Mouse (Mus musculus) C3H10T1/2 (cell line): Measurements from ENCODE around the gene Erbb3. TPM values are rescaled to one million over a fixed set of nuclear protein-coding genes. Genes with fewer than 3 reads are reported as not detected.

Experiments
- polyA plus RNA-seq, 2 experiments: library from polyadenylated mRNA; unstranded; fragments of >200 nt; fragmentation: generic; extraction: Trizol; gene quantifications; one replicate each; pipeline ENCODE4 v1.2.1; 2012; ENCODE audit warnings: missing spikeins in 2 of 2

Erbb3 gene
- polyA plus RNA-seq: under 1 TPM; 0.20 to 0.24 TPM

DNA sequence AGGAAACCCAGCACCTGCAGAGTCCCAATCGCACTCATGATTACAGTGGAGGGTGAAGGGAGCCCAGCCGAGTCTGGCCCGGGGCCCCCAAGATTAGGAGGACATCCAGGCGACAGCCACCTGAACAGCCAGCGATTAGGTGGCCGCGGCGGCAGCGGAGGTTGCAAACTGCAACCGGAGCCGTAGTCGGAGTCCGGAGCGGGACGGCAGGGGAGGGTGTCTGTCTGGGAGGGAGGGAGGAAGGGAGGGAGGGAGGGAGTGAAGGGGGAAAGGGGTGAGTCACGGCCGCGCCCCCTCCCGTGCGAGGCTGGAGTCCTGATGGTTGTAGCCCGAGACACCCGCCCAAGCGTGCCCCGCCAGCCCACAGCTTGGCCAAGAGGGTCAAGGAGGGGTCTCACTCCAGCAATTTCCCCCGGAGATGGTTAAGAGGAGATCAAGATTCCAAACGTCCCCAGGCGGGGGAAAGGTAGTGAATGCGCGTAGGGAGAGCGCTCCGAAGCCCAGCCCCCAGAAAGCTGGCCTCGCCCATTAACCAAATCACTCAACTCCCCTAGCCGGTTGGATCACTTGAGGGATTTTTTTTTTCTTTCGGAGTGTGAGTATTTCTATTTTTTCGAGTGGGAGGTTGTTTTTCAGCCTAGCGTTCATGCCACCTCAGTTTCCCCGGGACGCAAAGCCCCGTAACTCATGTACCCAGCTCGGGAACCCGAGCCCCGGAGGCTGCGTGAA, at the start of gene Erbb3:
Gene Erbb3, minus strand, starts transcription at position 189 of the 729 bp plus-strand sequence.

GRCm38 (mm10) chr10:128626311-128627310, 37.2 kb upstream of the Erbb3 start, which contains the start of gene Rps26:
Gene Rps26, minus strand, starts transcription at chr10:128626747.

GRCm38 (mm10) chr10:128565788-128566531, 23.5 kb downstream of the Erbb3 start, which contains the start of gene Pa2g4:
Gene Pa2g4, minus strand, starts transcription at chr10:128565987.

DNA sequence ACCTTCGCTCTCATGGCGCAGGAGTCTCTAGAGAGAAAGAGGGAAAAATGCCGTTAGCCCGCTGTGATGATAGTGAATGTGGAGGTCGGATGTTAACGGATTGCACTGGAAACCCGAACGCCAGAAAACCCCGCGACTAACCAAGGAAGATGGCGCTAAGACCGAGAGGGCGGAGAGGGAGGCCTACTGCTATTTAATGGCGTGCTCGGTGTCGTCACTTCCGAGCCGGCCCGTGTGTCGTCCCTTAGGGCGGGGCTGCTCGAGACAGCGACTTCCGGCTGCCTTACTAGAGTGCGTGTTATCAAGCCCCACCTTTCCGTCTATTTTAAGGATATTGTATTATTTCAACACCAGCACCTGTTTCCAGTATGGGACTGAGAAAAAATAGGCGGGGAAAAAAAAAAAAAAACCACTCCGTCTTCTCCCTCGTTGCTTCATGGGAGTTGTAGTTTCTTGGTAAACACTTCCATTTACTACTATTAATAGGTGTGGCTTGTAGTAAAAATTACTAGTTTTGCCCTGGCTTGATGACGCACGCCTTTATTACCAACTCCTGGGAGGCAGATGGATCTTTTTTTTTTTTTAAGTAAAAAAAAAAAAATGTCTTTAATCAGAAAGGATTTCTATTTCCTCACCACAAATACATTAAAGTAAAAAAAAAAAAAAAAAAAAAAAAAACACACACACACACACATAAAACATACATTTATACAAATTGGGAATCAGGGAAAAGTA, 40.3 kb downstream of the Erbb3 start, which contains the start of gene Rpl41:
Gene Rpl41, minus strand, starts transcription at position 359 of the 735 bp plus-strand sequence.

DNA sequence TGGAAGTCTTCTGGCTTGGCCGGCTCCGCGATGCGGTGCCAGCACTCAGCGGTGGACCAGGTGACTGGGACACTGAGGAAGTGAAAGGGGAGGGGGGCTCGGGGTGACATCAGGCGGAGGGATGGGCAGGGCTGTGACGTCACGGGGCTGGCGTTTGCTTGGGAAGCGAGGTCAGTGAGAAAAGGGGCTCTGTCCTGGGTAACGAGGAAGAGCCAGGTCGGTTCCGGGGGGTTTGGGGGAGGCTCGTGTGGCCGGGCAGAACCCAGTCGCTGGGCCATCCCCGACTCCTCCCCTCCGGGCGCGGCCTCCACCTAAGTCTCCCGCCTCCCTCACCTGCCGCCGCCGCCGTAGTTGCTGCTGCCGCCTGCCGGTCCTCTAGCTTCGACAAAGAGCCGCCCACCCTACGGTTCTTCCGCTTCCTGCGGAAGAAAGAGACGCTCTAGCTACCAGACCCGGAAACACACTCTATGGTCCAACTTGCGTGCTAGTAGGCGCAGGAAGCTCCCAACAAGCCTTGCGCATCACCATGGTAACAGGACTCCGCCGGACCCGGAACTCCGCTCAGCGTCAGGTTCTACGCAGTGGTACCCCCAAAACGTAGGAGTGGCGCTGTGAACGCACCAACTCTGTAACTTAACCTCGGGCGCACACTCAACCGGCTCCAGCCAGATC, 42.0 kb downstream of the Erbb3 start, which contains the start of gene Zc3h10:
Gene Zc3h10, minus strand, starts transcription at position 414 of the 672 bp plus-strand sequence.

DNA sequence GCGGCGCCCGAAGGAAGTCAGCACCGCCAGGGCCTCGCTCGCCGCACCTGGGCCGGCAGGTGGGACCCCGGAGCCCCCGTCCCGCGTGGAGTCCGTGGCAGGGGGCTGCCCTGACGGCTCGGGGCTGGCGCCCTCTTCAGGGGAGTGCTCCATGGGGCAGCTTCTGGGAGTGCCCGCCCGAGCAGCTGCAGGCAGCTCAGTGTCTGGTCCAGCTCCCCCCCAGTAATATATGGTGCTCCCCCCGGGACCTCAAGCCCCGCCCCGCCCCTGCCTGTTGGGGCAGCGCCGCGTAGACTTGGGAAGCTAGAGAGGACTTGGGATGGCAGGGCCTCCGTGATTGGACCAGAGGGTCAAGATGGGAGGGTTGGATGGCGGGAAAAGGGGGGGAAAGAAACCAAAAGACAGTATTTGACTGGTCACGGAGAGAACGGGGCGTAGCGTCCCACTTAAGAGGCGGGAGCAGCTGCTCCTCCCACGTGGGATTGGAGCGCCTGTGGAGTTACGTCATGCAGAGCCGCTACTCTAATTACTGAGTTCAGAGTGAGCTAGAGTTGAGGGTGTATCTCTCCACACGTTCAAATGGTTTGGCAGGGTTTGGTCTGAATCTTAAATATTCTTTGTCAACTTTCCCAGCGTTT, 63.7 kb downstream of the Erbb3 start, which contains the start of gene Esyt1:
Gene Esyt1, minus strand, starts transcription at position 201 of the 638 bp plus-strand sequence.

Other genes with a start within 250 kb of the Erbb3 start
- gene Coq10a, start 220.7 kb downstream of the Erbb3 start, polyA plus RNA-seq: 10 to 100 TPM; 14.3 to 38.1 TPM
- gene Ankrd52, start 212.5 kb downstream of the Erbb3 start, polyA plus RNA-seq: 10 to 100 TPM in 1 of 2 experiments, 1 to 10 TPM in 1; 3.8 to 14.4 TPM
- under 1 TPM in 1 of 2 experiments, not detected in 1; 0.08 TPM for gene Slc39a5, start 188.4 kb downstream of the Erbb3 start, polyA plus RNA-seq
- gene Nabp2, start 178.2 kb downstream of the Erbb3 start, polyA plus RNA-seq: 100 to 1,000 TPM; 126 to 174 TPM
- 10 to 100 TPM; 15.9 to 29.8 TPM for gene Rnf41, start 178.0 kb downstream of the Erbb3 start, polyA plus RNA-seq
- 100 to 1,000 TPM in 1 of 2 experiments, 10 to 100 TPM in 1; 20.1 to 111 TPM for gene Smarcc2, start 130.4 kb downstream of the Erbb3 start, polyA plus RNA-seq
- 1,000 to 10,000 TPM; 2,019 to 2,698 TPM for gene Myl6, start 95.5 kb downstream of the Erbb3 start, polyA plus RNA-seq
- 10 to 100 TPM in 1 of 2 experiments, 1 to 10 TPM in 1; 8.1 to 11.2 TPM for gene Myl6b, start 91.0 kb downstream of the Erbb3 start, polyA plus RNA-seq
- 10 to 100 TPM; 15.5 to 43.1 TPM for gene Esyt1, start 63.8 kb downstream of the Erbb3 start, polyA plus RNA-seq
- gene Zc3h10, start 41.9 kb downstream of the Erbb3 start, polyA plus RNA-seq: 10 to 100 TPM in 1 of 2 experiments, 1 to 10 TPM in 1; 8.7 to 13.7 TPM
- over 10,000 TPM; 19,565 to 33,335 TPM for gene Rpl41, start 40.3 kb downstream of the Erbb3 start, polyA plus RNA-seq
- gene Pa2g4, start 23.7 kb downstream of the Erbb3 start, polyA plus RNA-seq: 100 to 1,000 TPM in 1 of 2 experiments, 10 to 100 TPM in 1; 89.5 to 139 TPM
- 1,000 to 10,000 TPM; 3,269 to 4,877 TPM for gene Rps26, start 37.1 kb upstream of the Erbb3 start, polyA plus RNA-seq
- gene Ikzf4, start 56.3 kb upstream of the Erbb3 start, polyA plus RNA-seq: under 1 TPM in 1 of 2 experiments, not detected in 1; 0.07 TPM
- gene Suox, start 84.4 kb upstream of the Erbb3 start, polyA plus RNA-seq: 10 to 100 TPM in 1 of 2 experiments, 1 to 10 TPM in 1; 6.0 to 11.3 TPM
- gene Rab5b, start 106.6 kb upstream of the Erbb3 start, polyA plus RNA-seq: 10 to 100 TPM; 12.3 to 76.2 TPM
- gene Pmel, start 114.5 kb upstream of the Erbb3 start, polyA plus RNA-seq: under 1 TPM; 0.05 to 0.66 TPM
- gene Cdk2, start 115.4 kb upstream of the Erbb3 start, polyA plus RNA-seq: 10 to 100 TPM in 1 of 2 experiments, 1 to 10 TPM in 1; 6.3 to 18.0 TPM
- 1 to 10 TPM in 1 of 2 experiments, under 1 TPM in 1; 0.73 to 8.6 TPM for gene Dgka, start 155.2 kb upstream of the Erbb3 start, polyA plus RNA-seq
- 10 to 100 TPM; 34.2 to 39.0 TPM for gene Pym1, start 158.2 kb upstream of the Erbb3 start, polyA plus RNA-seq
- gene Mmp19, start 201.3 kb upstream of the Erbb3 start, polyA plus RNA-seq: 10 to 100 TPM in 1 of 2 experiments, under 1 TPM in 1; 0.77 to 12.4 TPM
- gene Dnajc14, start 214.4 kb upstream of the Erbb3 start, polyA plus RNA-seq: 10 to 100 TPM; 10.1 to 48.8 TPM
- 10 to 100 TPM; 14.8 to 25.5 TPM for gene Tmem198b, start 214.7 kb upstream of the Erbb3 start, polyA plus RNA-seq
- 10 to 100 TPM in 1 of 2 experiments, 1 to 10 TPM in 1; 4.9 to 44.4 TPM for gene Sarnp, start 227.7 kb upstream of the Erbb3 start, polyA plus RNA-seq
- gene Ormdl2, start 232.0 kb upstream of the Erbb3 start, polyA plus RNA-seq: 10 to 100 TPM; 27.5 to 30.0 TPM